Mouse (Mus musculus) cortical plate, adult 2 months (tissue): Measurements from ENCODE around the gene Gpr1.

Source experiments
- CTCF ChIP-seq: fragments of 200-500 bp; IDR thresholded peaks from 2 replicates; pipeline ENCODE4 v1.5.1; 2011; ENCODE audit warnings: mild to moderate bottlenecking, control low read depth, low read length; ENCODE audit not compliant: insufficient read depth; ENCODE audit errors: extremely low read depth
- POLR2A ChIP-seq: fragments of 200-500 bp; IDR thresholded peaks from 2 replicates; pipeline ENCODE4 v1.6.1; 2011; ENCODE audit warnings: mild to moderate bottlenecking, low read length, control low read depth; ENCODE audit not compliant: insufficient read depth; ENCODE audit errors: extremely low read depth

DNA sequence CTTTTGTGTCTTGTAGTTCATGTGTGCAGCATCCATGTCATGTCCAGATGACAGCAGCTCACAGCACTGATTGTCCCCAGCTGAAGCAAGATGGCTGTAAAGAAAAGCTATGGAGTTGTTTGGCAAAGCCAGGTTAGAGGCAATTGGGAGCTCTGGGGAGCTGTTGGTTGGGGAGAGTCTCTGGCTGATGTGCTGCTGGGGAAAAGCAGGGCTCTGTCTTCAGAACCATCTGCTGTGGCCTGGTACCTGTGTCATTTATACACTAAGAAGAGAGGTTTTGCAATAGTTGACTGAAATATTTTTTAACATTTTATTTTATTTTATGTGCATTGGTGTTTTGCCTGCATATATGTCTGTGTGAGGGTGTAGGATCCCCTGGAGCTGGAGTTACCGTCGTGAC, 44.2 kb upstream of the Gpr1 start:
- no peak for TF ChIP-seq POLR2A
- TF ChIP-seq CTCF: no peak
